Mouse (Mus musculus) inflammation-experienced regulatory T-cells, adult 6 months (primary cell): Measurements from ENCODE around the gene Tbkbp1. TPM values are rescaled to one million over a fixed set of nuclear protein-coding genes. Genes with fewer than 3 reads are reported as not detected.

Source experiments
- ATAC-seq: one replicate; pipeline ENCODE4 v1.8.0; 2017
- polyA plus RNA-seq, 3 experiments: library from polyadenylated mRNA; unstranded; fragments of 100-300 nt; shearing (Covaris generic); gene quantifications; one replicate each; pipeline ENCODE4 v1.2.1; 2017

The Tbkbp1 gene
- polyA plus RNA-seq, 3 experiments from 2014 or later = 0.21 to 0.44 TPM; not detected in 1

GRCm38 (mm10) chr11:97126645-97127468, 24.4 kb downstream of the Tbkbp1 start:
- ATAC-seq = peak; percentile 90

- no peak for ATAC-seq
Measured at GRCm38 (mm10) chr11:97124266-97125036, 26.8 kb downstream of the Tbkbp1 start.

GRCm38 (mm10) chr11:97123282-97123890, 27.9 kb downstream of the Tbkbp1 start:
- ATAC-seq = no peak

GRCm38 (mm10) chr11:97120641-97121040, 30.7 kb downstream of the Tbkbp1 start:
- ATAC-seq = no peak

- ATAC-seq = no peak
Measured at GRCm38 (mm10) chr11:97120221-97120620, 31.1 kb downstream of the Tbkbp1 start.

- ATAC-seq = peak; percentile 54
Measured at GRCm38 (mm10) chr11:97115797-97116196, 35.5 kb downstream of the Tbkbp1 start.

- peak; percentile 64 for ATAC-seq
Measured at GRCm38 (mm10) chr11:97114671-97115601, 36.4 kb downstream of the Tbkbp1 start, which contains the start of gene Tbx21. Tbx21 (minus strand) TSS chr11:97115331.

GRCm38 (mm10) chr11:97112519-97113125, 38.7 kb downstream of the Tbkbp1 start:
- ATAC-seq = peak; percentile 2

- ATAC-seq = peak; percentile 57
Measured at GRCm38 (mm10) chr11:97108976-97109375, 42.3 kb downstream of the Tbkbp1 start.

GRCm38 (mm10) chr11:97104091-97104483, 47.2 kb downstream of the Tbkbp1 start:
- peak; percentile 48 for ATAC-seq

- no peak for ATAC-seq
Measured at GRCm38 (mm10) chr11:97103163-97104090, 47.9 kb downstream of the Tbkbp1 start.

- ATAC-seq = peak; percentile 60
Measured at GRCm38 (mm10) chr11:97101722-97102121, 49.6 kb downstream of the Tbkbp1 start.

GRCm38 (mm10) chr11:97098791-97099190, 52.5 kb downstream of the Tbkbp1 start:
- no peak for ATAC-seq

GRCm38 (mm10) chr11:97094600-97094999, 56.7 kb downstream of the Tbkbp1 start:
- no peak for ATAC-seq

GRCm38 (mm10) chr11:97086365-97086764, 64.9 kb downstream of the Tbkbp1 start:
- no peak for ATAC-seq

Other genes with a start within 250 kb of the Tbkbp1 start
- gene Cdk5rap3, start 235.0 kb downstream of the Tbkbp1 start, polyA plus RNA-seq = 100 to 1,000 TPM in 1 of 3 experiments, 10 to 100 TPM in 2; 93.2 to 124 (median 96.9) TPM
- gene Prr15l, start 223.4 kb downstream of the Tbkbp1 start, polyA plus RNA-seq = under 1 TPM; 0.21 to 0.62 (median 0.40) TPM
- gene Pnpo, start 207.5 kb downstream of the Tbkbp1 start, polyA plus RNA-seq = 10 to 100 TPM; 19.0 to 35.1 (median 30.7) TPM
- gene Sp2, start 168.5 kb downstream of the Tbkbp1 start, polyA plus RNA-seq = 10 to 100 TPM; 20.4 to 24.7 (median 20.9) TPM
- gene Sp6, start 138.1 kb downstream of the Tbkbp1 start, polyA plus RNA-seq = 1 to 10 TPM in 1 of 3 experiments, under 1 TPM in 1, not detected in 1; 0.19 to 2.7 TPM
- 1 to 10 TPM; 6.2 to 8.8 (median 6.5) TPM for gene Scrn2, start 121.6 kb downstream of the Tbkbp1 start, polyA plus RNA-seq
- not detected for gene Lrrc46, start 110.1 kb downstream of the Tbkbp1 start, polyA plus RNA-seq
- gene Mrpl10, start 109.9 kb downstream of the Tbkbp1 start, polyA plus RNA-seq = 10 to 100 TPM; 61.1 to 66.7 (median 63.2) TPM
- gene Osbpl7, start 100.9 kb downstream of the Tbkbp1 start, polyA plus RNA-seq = 10 to 100 TPM; 22.8 to 30.5 (median 25.3) TPM
- gene Tbx21, start 36.2 kb downstream of the Tbkbp1 start, polyA plus RNA-seq = 10 to 100 TPM in 1 of 3 experiments, 1 to 10 TPM in 2; 3.4 to 20.9 (median 3.6) TPM
- gene Kpnb1, start 36.4 kb upstream of the Tbkbp1 start, polyA plus RNA-seq = 10 to 100 TPM; 24.7 to 41.5 (median 26.2) TPM
- gene Npepps, start 129.1 kb upstream of the Tbkbp1 start, polyA plus RNA-seq = 10 to 100 TPM; 23.4 to 47.0 (median 45.1) TPM
- gene Mrpl45, start 164.2 kb upstream of the Tbkbp1 start, polyA plus RNA-seq = 10 to 100 TPM; 39.1 to 45.1 (median 39.1) TPM
- gene Gpr179, start 200.6 kb upstream of the Tbkbp1 start, polyA plus RNA-seq = under 1 TPM; 0.18 to 0.37 (median 0.27) TPM
- 1 to 10 TPM; 5.9 to 8.5 (median 7.9) TPM for gene Socs7, start 211.1 kb upstream of the Tbkbp1 start, polyA plus RNA-seq